Mouse (Mus musculus) neutrophil, adult 5-6 weeks (primary cell): ENCODE measurements around the gene Surf2. TPM values are rescaled to one million over a fixed set of nuclear protein-coding genes. Genes with fewer than 3 reads are reported as not detected.
A peak's percentile ranks its signal among the peaks of the same experiment; 100 is the strongest.

ENCODE experiments used
- ATAC-seq: fragments of 151-379, 151-347 bp; 2 replicates; pipeline ENCODE4 v1.8.0; 2017; ENCODE audit warnings: mild to moderate bottlenecking, moderate TSS enrichment; ENCODE audit not compliant: insufficient number of reproducible peaks, poor library complexity, low FRiP score, severe bottlenecking; ENCODE audit errors: extremely low read depth
- total RNA-seq: library from RNA; stranded (forward); fragments of 200-1000 nt; gene quantifications from 2 replicates; pipeline ENCODE4 v1.2.3, GENCODE M21; 2017

Surf2 gene
- total RNA-seq, 1 experiment from 2014 or later, result 44.7 TPM

GRCm38 (mm10) chr2:26952193-26952592 lies 36.0 kb downstream of the Surf2 start:
- ATAC-seq, result no peak

- no peak for ATAC-seq
Measured at GRCm38 (mm10) chr2:26952866-26953265, 36.7 kb downstream of the Surf2 start.

DNA sequence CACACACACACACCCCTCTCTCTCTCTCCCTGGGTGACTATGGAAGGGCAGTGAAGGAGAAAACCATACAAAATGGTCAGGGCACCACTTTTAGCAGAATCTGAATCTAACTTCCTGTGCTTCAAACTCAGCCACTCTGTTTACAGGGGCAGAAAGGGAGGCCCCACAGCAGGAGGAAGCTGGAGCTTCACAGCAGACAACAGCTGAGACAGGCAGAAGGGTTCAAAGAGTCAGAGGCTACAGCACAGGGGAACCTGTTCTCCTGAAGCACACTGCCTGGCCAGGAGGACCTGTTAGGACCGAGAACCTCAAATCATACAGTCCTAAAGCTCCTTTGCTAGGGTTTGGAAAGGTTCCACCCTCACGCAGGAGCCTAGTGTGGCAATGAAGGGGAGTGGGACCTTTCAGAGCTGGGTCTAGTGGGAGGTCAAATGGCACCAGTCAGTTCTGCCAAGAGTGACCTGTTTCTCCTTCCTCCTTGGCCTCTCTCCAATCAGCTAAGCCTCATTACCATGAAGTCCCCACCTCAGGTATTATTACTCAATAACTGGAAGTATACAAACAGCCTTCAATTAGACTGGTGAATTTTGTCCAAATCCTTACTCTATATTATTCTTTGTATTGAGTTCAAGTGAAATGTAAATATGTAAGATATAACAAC lies 38.7 kb downstream of the Surf2 start:
- no peak for ATAC-seq

DNA sequence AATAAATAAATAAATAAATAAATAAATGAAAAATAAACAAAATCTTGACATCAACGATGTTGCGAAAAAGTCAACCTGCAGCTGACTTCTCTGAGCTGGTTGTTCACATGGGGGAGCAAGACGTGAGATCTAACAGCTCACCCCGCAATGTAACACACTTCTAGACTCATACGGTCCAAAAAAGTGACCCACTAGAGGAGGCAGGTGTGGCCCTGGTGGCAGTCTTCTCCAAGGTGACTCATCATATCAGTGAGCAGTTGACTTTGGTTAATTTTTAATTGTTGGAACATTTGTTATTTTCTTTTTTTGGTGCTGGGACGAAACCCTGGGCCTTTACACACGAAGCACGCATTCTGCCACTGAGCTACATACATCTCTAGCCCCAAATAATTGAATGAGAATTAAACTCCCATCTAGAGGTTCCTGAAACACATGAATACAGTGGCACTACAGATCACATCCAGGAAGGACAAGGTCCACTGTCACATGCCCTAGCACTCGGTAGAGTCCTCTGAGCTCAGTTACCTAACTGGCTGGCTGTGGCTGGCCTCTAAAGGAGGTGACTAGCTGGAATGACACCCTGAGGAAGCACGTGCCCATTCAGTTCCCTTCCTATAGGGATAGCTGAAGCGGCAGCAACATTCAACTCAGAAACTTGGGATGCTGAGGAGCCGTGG lies 40.8 kb downstream of the Surf2 start:
- no peak for ATAC-seq

DNA sequence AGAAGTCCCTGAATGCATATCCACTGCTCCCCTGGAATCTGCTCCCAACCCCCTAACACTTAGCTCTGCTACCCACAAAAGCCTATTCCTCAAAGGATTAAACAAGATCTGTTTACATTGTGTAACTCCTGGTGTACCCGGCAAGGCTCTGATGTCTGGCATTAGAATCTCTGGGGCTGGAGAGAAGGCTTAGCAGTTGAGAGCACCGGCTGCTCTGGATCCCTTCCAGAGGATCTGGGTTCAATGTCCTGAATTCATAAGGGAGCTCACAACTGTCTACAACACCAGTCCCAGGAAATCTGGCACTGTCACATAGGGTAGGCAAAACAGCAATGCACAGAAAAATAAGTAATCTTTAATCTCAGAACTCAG lies 41.3 kb downstream of the Surf2 start:
- ATAC-seq, result no peak

DNA sequence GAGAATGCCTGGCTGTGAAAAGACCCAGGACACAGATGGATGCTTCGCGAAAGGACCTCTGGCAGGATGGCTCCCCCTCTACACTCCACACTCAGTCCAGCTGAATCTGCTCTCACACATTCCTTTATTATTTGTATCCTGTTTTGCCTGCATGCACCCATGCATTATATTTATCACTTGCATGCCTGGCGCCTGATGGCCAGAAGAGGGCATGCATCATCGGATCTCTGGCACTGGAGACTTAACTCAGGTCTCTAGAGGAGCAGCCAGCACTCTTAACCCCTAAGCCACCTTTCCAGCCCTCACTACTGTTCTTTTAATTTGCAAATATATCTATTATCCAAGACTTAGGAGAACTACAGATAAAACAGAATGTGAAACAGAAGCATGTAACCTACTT lies 44.6 kb downstream of the Surf2 start:
- ATAC-seq, result no peak

DNA sequence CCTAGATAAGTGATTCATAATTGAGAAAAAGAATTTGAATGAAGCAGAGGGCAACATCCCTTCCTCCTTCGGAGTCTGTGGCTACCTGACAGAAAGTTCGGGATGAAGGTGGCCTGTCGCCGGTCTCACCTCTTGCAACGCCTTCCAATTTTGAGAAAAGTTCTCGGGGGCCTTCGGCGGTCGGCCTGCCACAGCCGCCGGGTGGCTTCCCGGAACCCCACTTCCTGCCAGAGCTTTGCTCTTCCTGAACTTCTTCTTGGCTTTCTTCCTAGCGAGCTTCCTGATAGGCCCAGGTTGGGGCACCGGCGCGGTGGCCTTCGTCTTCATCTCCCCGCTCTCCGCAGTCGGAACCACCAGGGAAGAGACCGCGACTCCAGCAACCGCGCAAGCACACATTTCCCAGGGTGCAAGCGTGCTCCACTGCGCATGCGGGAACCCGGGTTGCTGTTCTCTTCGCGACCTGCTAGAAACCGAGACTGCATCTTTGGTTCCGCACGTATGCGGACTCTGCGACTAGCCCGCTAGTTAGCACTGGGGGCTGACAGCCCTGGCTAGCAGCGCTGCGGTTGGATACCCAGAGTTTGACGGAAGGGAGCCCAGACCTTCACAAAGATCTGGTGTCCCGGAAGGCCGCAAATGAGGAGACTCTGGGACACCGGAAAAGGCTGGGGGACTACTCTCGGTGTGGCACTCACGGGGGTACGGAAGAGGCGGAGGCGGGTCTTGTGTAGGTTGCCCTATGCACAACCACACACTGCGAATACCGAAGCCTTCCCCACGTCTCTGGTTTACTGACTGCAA lies 48.0 kb downstream of the Surf2 start, which contains the start of gene Rexo4:
Rexo4 (minus strand) TSS at position 464 of the 801 bp plus-strand sequence.
- peak; percentile 92 for ATAC-seq

- ATAC-seq, result no peak
Measured at GRCm38 (mm10) chr2:26964724-26965370, 48.7 kb downstream of the Surf2 start.

GRCm38 (mm10) chr2:26967262-26967661 lies 51.1 kb downstream of the Surf2 start:
- no peak for ATAC-seq

Other genes with a start within 250 kb of the Surf2 start
- gene Lcn4, start 245.1 kb upstream of the Surf2 start, total RNA-seq, result 1.2 and 1.7 TPM in 2 replicates
- gene Abo, start 51.4 kb upstream of the Surf2 start, total RNA-seq, result not detected in 2 replicates
- gene Surf6, start 13.5 kb upstream of the Surf2 start, total RNA-seq, result 46.4 and 52.5 TPM in 2 replicates
- 10.6 and 13.3 TPM in 2 replicates for gene Med22, start 5.7 kb upstream of the Surf2 start, total RNA-seq
- gene Rpl7a, start 5.6 kb upstream of the Surf2 start, total RNA-seq, result 711 and 793 TPM in 2 replicates
- gene Surf1, start 163 bp downstream of the Surf2 start, total RNA-seq, result 74.5 and 91.8 TPM in 2 replicates
- gene Surf4, start 17.6 kb downstream of the Surf2 start, total RNA-seq, result 49.6 and 56.1 TPM in 2 replicates
- not detected in 2 replicates for gene Stkld1, start 17.7 kb downstream of the Surf2 start, total RNA-seq
- gene Rexo4, start 48.0 kb downstream of the Surf2 start, total RNA-seq, result 76.4 and 98.3 TPM in 2 replicates
- not detected in 2 replicates for gene Adamts13, start 57.0 kb downstream of the Surf2 start, total RNA-seq
- gene Cacfd1, start 93.6 kb downstream of the Surf2 start, total RNA-seq, result 16.9 and 22.8 TPM in 2 replicates
- 82.6 and 87.3 TPM in 2 replicates for gene Slc2a6, start 111.6 kb downstream of the Surf2 start, total RNA-seq
- not detected in 2 replicates for gene Mymk, start 155.8 kb downstream of the Surf2 start, total RNA-seq
- gene Adamtsl2, start 163.0 kb downstream of the Surf2 start, total RNA-seq, result not detected in 2 replicates
- gene Fam163b, start 226.1 kb downstream of the Surf2 start, total RNA-seq, result not detected in 2 replicates
- not detected in 2 replicates for gene Dbh, start 248.9 kb downstream of the Surf2 start, total RNA-seq